In genomic region chr11:53519207-53520121, GRCm38 (mm10) we compare ENCODE assay signal across 8 mouse cellular contexts. TPM values are rescaled to one million over a fixed set of nuclear protein-coding genes. Genes with fewer than 3 reads are reported as not detected.
A peak's percentile ranks its signal among the peaks of the same experiment; 100 is the strongest.
DNase-seq lines count a peak whose midpoint lies in the region; ATAC-seq lines count a peak whose summit lies in the region.

Sept8 (plus strand) TSS chr11:53519257.

- WGBS in embryonic facial prominence, embryonic 10.5 days = 4% methylated on average over 79 of the region's 79 CpGs
- WGBS in intestine, embryonic 16.5 days = 5% methylated on average over 71 of the region's 79 CpGs
- 4% methylated on average over 79 of the region's 79 CpGs for WGBS in limb, embryonic 13.5 days
- WGBS in midbrain, embryonic 14.5 days = 3% methylated on average over 79 of the region's 79 CpGs

- H3K4me3 ChIP-seq in embryonic facial prominence, embryonic 10.5 days = peak within 1 kb of the TSS; percentile 92
- H3K4me3 ChIP-seq in intestine, embryonic 16.5 days (ENCODE audit: low read length) = peak within 1 kb of the TSS; percentile 85
- peak within 1 kb of the TSS; percentile 82 for H3K4me3 ChIP-seq in limb, embryonic 13.5 days
- H3K4me3 ChIP-seq in midbrain, embryonic 14.5 days (replicated peaks; ENCODE audit: low read depth, low read length) = peak within 1 kb of the TSS; percentile 50

- H3K4me2 ChIP-seq in intestine, embryonic 16.5 days (ENCODE audit: low read depth, low read length) = peak within 1 kb of the TSS; percentile 94
- H3K4me2 ChIP-seq in limb, embryonic 13.5 days (replicated peaks) = peak within 1 kb of the TSS; percentile 88
- H3K4me2 ChIP-seq in midbrain, embryonic 14.5 days (ENCODE audit: low read length) = peak within 1 kb of the TSS; percentile 76

- peak within 1 kb of the TSS; percentile 82 for H3K9ac ChIP-seq in intestine, embryonic 16.5 days (ENCODE audit: low read depth, low read length)
- peak within 1 kb of the TSS; percentile 88 for H3K9ac ChIP-seq in limb, embryonic 13.5 days
- peak within 1 kb of the TSS; percentile 66 for H3K9ac ChIP-seq in midbrain, embryonic 14.5 days (replicated peaks; ENCODE audit: low read length)

- no peaks in the 10 kb centered on the region for H3K36me3 ChIP-seq in embryonic facial prominence, embryonic 10.5 days (replicated peaks)
- H3K36me3 ChIP-seq in intestine, embryonic 16.5 days (ENCODE audit: control insufficient read depth, insufficient read depth, low read length) = no peaks in the 10 kb centered on the region
- H3K36me3 ChIP-seq in limb, embryonic 13.5 days = no peaks in the 10 kb centered on the region
- no peaks in the 10 kb centered on the region for H3K36me3 ChIP-seq in midbrain, embryonic 14.5 days (ENCODE audit: control insufficient read depth, insufficient read depth, low read length)

- peak; percentile 74 for ATAC-seq in granulocyte monocyte progenitor cell, adult 5-6 weeks (replicated peaks; ENCODE audit: poor library complexity, severe bottlenecking)
- ATAC-seq in intestine, embryonic 16.5 days = peak; percentile 78
- peak; percentile 87 for ATAC-seq in limb, embryonic 13.5 days (ENCODE audit: low FRiP score, low read depth)
- ATAC-seq in midbrain, embryonic 14.5 days (ENCODE audit: low FRiP score, low TSS enrichment) = peak; percentile 82

- peak within 1 kb of the TSS; percentile 91 for H3K27ac ChIP-seq in embryonic facial prominence, embryonic 10.5 days (replicated peaks)
- H3K27ac ChIP-seq in intestine, embryonic 16.5 days (ENCODE audit: low read length) = peak within 1 kb of the TSS; percentile 71
- peak within 1 kb of the TSS; percentile 92 for H3K27ac ChIP-seq in limb, embryonic 13.5 days
- peak within 1 kb of the TSS; percentile 8 for H3K27ac ChIP-seq in midbrain, embryonic 14.5 days (replicated peaks; ENCODE audit: low read depth, low read length)

- H3K27me3 ChIP-seq in embryonic facial prominence, embryonic 10.5 days (replicated peaks; ENCODE audit: low read depth, poor library complexity, severe bottlenecking) = peaks cover 21% of the 10 kb centered on the region
- H3K27me3 ChIP-seq in intestine, embryonic 16.5 days (replicated peaks; ENCODE audit: control insufficient read depth, insufficient read depth, low read length) = no peaks in the 10 kb centered on the region
- no peaks in the 10 kb centered on the region for H3K27me3 ChIP-seq in limb, embryonic 13.5 days
- 0 out of 2 replicates have a peak, but pooled peaks cover 8% of the 10 kb centered on the region for H3K27me3 ChIP-seq in midbrain, embryonic 14.5 days (ENCODE audit: control insufficient read depth, insufficient read depth, low read length)

- peak; percentile 26 for DNase-seq in 416B (ENCODE audit: low read depth)
- DNase-seq in adrenal gland, postnatal 10 days = peak; percentile 76
- peak; percentile 80 for DNase-seq in embryonic facial prominence, embryonic 10.5 days (ENCODE audit: low spot score)
- peak; percentile 83 for DNase-seq in midbrain, embryonic 14.5 days
- DNase-seq in spleen, postnatal 10 days (ENCODE audit: low spot score in 2 of 2) = peak; percentile 69 to 74

- H3K9me3 ChIP-seq in embryonic facial prominence, embryonic 10.5 days = no peaks in the 10 kb centered on the region
- no peaks in the 10 kb centered on the region for H3K9me3 ChIP-seq in intestine, embryonic 16.5 days (ENCODE audit: control insufficient read depth, low read length)
- H3K9me3 ChIP-seq in limb, embryonic 13.5 days = no peaks in the 10 kb centered on the region
- H3K9me3 ChIP-seq in midbrain, embryonic 14.5 days (ENCODE audit: control insufficient read depth, low read length) = no peaks in the 10 kb centered on the region

- peaks cover 62% of the 10 kb centered on the region for H3K4me1 ChIP-seq in embryonic facial prominence, embryonic 10.5 days
- peaks cover 26% of the 10 kb centered on the region for H3K4me1 ChIP-seq in intestine, embryonic 16.5 days (ENCODE audit: control insufficient read depth, insufficient read depth, low read length)
- peaks cover 57% of the 10 kb centered on the region for H3K4me1 ChIP-seq in limb, embryonic 13.5 days
- H3K4me1 ChIP-seq in midbrain, embryonic 14.5 days (ENCODE audit: control insufficient read depth, insufficient read depth, low read length) = peaks cover 15% of the 10 kb centered on the region

RNA-seq across cellular contexts. Expression of gene Sept8, which starts in this region (rescaled TPM):
- total RNA-seq in adrenal gland, postnatal 10 days (2021) = 10 to 100 TPM; 41.2 to 49.2 TPM
- 17.7 and 19.0 TPM in 2 replicates for polyA plus RNA-seq in embryonic facial prominence, embryonic 10.5 days (2016; fragmentation: Nextera tagmentation; extraction: Ambion mirVana)
- total RNA-seq in granulocyte monocyte progenitor cell, adult 5-6 weeks (2014; fragmentation: Nextera tagmentation) = 4.4 and 4.9 TPM in 2 replicates
- total RNA-seq in granulocyte monocyte progenitor cell, adult 5-6 weeks (2017) = 4.4 and 5.7 TPM in 2 replicates
- 18.2 and 18.4 TPM in 2 replicates for polyA plus RNA-seq in intestine, embryonic 16.5 days (2015; fragmentation: Nextera tagmentation; extraction: Ambion mirVana)
- polyA plus RNA-seq in limb, embryonic 13.5 days (2015; fragmentation: Nextera tagmentation; extraction: Ambion mirVana) = 39.2 and 42.5 TPM in 2 replicates
- 13.0 and 16.5 TPM in 2 replicates for polyA plus RNA-seq in midbrain, embryonic 14.5 days (2014; fragmentation: Nextera tagmentation; extraction: Ambion mirVana)

Comparison
In these comparisons a context has a peak if more than half of its experiments do, and no peak if none do; other contexts are left out.
1. Peak in every context shown above with its lines: DNase-seq, ATAC-seq, H3K4me3 ChIP-seq and H3K27ac ChIP-seq.
2. RNA of gene Sept8 (total RNA-seq): 41.2 to 49.2 TPM in adrenal gland, postnatal 10 days; 4.4 to 5.7 TPM in granulocyte monocyte progenitor cell, adult 5-6 weeks; every median in the first group is over 4 times any median in the second.
3. DNase-seq: peak in every context shown above with its lines; median percentile 83 in midbrain, embryonic 14.5 days; 80 in embryonic facial prominence, embryonic 10.5 days; 76 in adrenal gland, postnatal 10 days; 72 in spleen, postnatal 10 days; 26 in 416B.
4. H3K27ac ChIP-seq: peak in every context shown above with its lines; median percentile 92 in limb, embryonic 13.5 days; 91 in embryonic facial prominence, embryonic 10.5 days; 71 in intestine, embryonic 16.5 days; 8 in midbrain, embryonic 14.5 days.